Mouse (Mus musculus) liver, embryonic 18 days (tissue): Measurements from ENCODE around the gene B430218F22Rik. TPM values are rescaled to one million over a fixed set of nuclear protein-coding genes. Genes with fewer than 3 reads are reported as not detected.

Source experiments
- polyA plus RNA-seq: library from polyadenylated mRNA; depleted of rRNA; stranded (reverse); fragments of >200 nt; gene quantifications from 2 replicates; pipeline ENCODE4 v1.2.3, GENCODE M21; 2012; rRNA removed

The B430218F22Rik gene
- 0.07 TPM in 2 replicates for polyA plus RNA-seq

DNA sequence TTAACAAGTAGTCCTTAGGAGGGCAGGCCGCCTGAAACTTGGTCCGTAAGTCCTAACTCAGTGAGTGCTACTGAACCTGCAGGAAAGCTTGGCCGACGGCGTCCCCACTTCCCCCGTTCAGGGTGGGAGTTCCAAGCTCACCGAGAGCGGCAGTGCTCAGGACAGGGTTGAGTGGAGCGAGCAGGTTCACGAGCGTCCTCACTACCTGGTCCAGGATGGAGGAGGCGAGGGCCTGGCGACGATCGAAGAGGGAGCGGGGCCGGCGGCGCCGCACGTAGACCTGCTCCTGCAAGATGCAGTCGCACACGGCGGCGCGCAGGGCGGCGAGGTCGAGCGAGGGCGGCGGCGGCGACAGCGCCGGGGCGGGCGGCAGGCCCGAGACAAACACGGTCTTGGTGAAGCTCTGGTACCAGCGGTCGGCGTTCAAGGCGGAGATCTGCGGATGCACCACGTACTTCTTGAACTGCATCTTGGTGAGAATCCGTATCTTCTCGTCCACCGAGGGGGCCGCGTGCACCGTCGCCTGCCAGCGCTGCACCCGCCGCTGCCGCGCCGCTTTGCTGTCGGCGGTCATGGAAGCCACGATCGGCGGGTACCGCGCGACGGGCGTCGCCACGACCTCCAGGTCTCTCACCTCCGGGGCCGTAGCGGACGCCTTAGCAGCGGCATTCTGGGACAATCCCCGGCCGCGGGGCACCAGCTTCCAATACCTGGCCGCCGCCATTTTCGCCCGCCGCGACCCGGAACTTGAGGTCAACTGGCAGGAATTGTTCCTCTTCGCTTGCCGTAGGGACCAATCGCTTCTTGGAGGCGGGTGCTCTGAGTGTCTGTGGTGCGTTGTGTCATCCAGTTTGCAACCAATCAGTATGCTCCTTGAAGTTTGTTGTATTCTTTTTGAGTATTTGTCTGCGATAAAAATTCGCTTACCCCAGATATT is at the start of gene B430218F22Rik, which contains the start of gene Mrps30:
TSS of gene B430218F22Rik (plus strand) at position 120 of the 937 bp plus-strand sequence.
TSS of gene Mrps30 (minus strand) at position 742 of the 937 bp plus-strand sequence.

Other genes with a start within 250 kb of the B430218F22Rik start
- gene Mrps30, start 622 bp downstream of the B430218F22Rik start, polyA plus RNA-seq = 8.5 and 9.4 TPM in 2 replicates